11 mouse cellular contexts compared by ENCODE assay signal in the genomic region with DNA sequence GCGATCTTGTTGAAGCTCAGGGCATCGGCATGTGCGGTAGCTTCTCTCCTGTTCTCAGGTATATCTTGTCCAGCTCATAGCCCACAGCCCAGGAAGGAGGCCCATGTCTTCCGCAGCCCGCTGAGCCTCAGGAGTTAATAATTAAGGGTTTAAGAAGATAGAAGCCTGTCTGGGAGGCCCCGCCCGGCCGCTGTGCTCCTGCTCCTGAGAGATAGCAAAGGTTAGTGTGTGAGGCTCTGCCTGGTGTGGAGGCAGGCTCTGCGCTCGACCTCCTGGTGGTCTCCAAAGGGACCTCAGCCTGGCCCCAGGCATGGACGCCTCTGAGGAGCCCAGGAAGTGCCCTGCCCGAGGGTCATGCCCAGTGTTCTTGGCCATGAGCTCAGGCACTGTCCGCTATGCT. TPM values are rescaled to one million over a fixed set of nuclear protein-coding genes. Genes with fewer than 3 reads are reported as not detected.
DNase-seq lines count a peak whose midpoint lies in the region; ATAC-seq and TF ChIP-seq lines count a peak whose summit lies in the region.
"Had no signal": no experiment of that assay in that cellular context is flagged by ENCODE, and none has a peak within 500 bp of the region (broad histone marks: within the 10 kb centered on the region; RNA-seq: fewer than 3 reads in every experiment).

No protein-coding gene starts in this region.

- no peaks in the 10 kb centered on the region for H3K9me3 ChIP-seq in heart, embryonic 12.5 days (replicated peaks)
- no peaks in the 10 kb centered on the region for H3K9me3 ChIP-seq in kidney, embryonic 15.5 days (replicated peaks)
- H3K9me3 ChIP-seq in liver, postnatal 0 days (ENCODE audit: low read length) = no peaks in the 10 kb centered on the region

- 46% methylated on average over 13 of the region's 13 CpGs for WGBS in heart, embryonic 12.5 days
- 70% methylated on average over 13 of the region's 13 CpGs for WGBS in kidney, embryonic 15.5 days
- WGBS in liver, postnatal 0 days (ENCODE audit: insufficient replicate concordance) = 36% methylated on average over 13 of the region's 13 CpGs

- no peak for DNase-seq in heart, postnatal 36 days
- peak; percentile 87 for DNase-seq in c-Kit-positive CD71-positive TER-119-negative erythroid progenitor cells, embryonic 14.5 days (ENCODE audit: low read depth)
- DNase-seq in liver, postnatal 0 days = peak; percentile 84
- DNase-seq in urinary bladder, postnatal 25 days (ENCODE audit: low spot score) = no peak
- DNase-seq in right cerebral cortex, adult 18-20 months = no peak
- DNase-seq in cerebellum, adult 11 months = no peak
- DNase-seq: adrenal gland, adult 8-10 months; right cerebral cortex, postnatal 14 days had no signal

- intact Hi-C loops in heart, postnatal 36 days (cut with DNase I) = no loop called here

- H3K9ac ChIP-seq in heart, embryonic 12.5 days = peak overlapping the region; percentile 37; the same call in 1 of the 2 replicates
- H3K9ac ChIP-seq in kidney, embryonic 15.5 days = no peak overlapping the region
- peak overlapping the region; percentile 71 for H3K9ac ChIP-seq in liver, postnatal 0 days (replicated peaks)

- H3K4me3 ChIP-seq in heart, embryonic 12.5 days = peak overlapping the region; percentile 25
- no peak overlapping the region for H3K4me3 ChIP-seq in kidney, embryonic 15.5 days (replicated peaks)
- H3K4me3 ChIP-seq in liver, postnatal 0 days (ENCODE audit: low read depth, low read length) = peak overlapping the region; percentile 66

- peak; percentile 34 for ATAC-seq in heart, embryonic 12.5 days (ENCODE audit: insufficient number of reproducible peaks, low FRiP score)
- peak; percentile 15; the same call in 1 of the 2 replicates for ATAC-seq in kidney, embryonic 15.5 days (replicated peaks; ENCODE audit: low FRiP score)
- peak; percentile 77 for ATAC-seq in liver, postnatal 0 days
- ATAC-seq: CD4-positive, CD25-positive, alpha-beta regulatory T cell, adult 4 months had no signal

- H3K4me1 ChIP-seq in heart, embryonic 12.5 days (replicated peaks) = peaks cover 68% of the 10 kb centered on the region
- peaks cover 56% of the 10 kb centered on the region for H3K4me1 ChIP-seq in kidney, embryonic 15.5 days
- H3K4me1 ChIP-seq in liver, postnatal 0 days (ENCODE audit: insufficient read depth) = peaks cover 44% of the 10 kb centered on the region

- peak overlapping the region; percentile 96 for H3K4me2 ChIP-seq in heart, embryonic 12.5 days
- no peak overlapping the region for H3K4me2 ChIP-seq in kidney, embryonic 15.5 days
- H3K4me2 ChIP-seq in liver, postnatal 0 days (ENCODE audit: low read depth, low read length) = peak overlapping the region; percentile 94

- no peaks in the 10 kb centered on the region for H3K36me3 ChIP-seq in heart, embryonic 12.5 days
- no peaks in the 10 kb centered on the region for H3K36me3 ChIP-seq in kidney, embryonic 15.5 days
- H3K36me3 ChIP-seq in liver, postnatal 0 days (replicated peaks; ENCODE audit: insufficient read depth, low read length) = peaks cover 11% of the 10 kb centered on the region

- TF ChIP-seq EP300 in liver, postnatal 0 days (IDR thresholded peaks at IDR 0.05; ENCODE audit: low read depth) = peak; percentile 91

- no peaks in the 10 kb centered on the region for H3K27me3 ChIP-seq in heart, embryonic 12.5 days (replicated peaks)
- H3K27me3 ChIP-seq in kidney, embryonic 15.5 days = no peaks in the 10 kb centered on the region
- H3K27me3 ChIP-seq in liver, postnatal 0 days (ENCODE audit: insufficient read depth, low read length) = no peaks in the 10 kb centered on the region

- TF ChIP-seq CTCF in liver, postnatal 0 days (IDR thresholded peaks at IDR 0.05; ENCODE audit: low read depth) = peak; percentile 18; the same call in 1 of the 2 replicates

- peak overlapping the region; percentile 96 for H3K27ac ChIP-seq in heart, embryonic 12.5 days (ENCODE audit: poor library complexity, severe bottlenecking)
- peak overlapping the region; percentile 93; the same call in 1 of the 2 replicates for H3K27ac ChIP-seq in kidney, embryonic 15.5 days
- H3K27ac ChIP-seq in liver, postnatal 0 days (ENCODE audit: low read depth) = peak overlapping the region; percentile 82

RNA-seq across cellular contexts. Expression of gene Rab3il1, which starts 13.4 kb away (rescaled TPM):
- 38.0 and 39.7 TPM in 2 replicates for polyA plus RNA-seq in heart, embryonic 12.5 days (2016; fragmentation: Nextera tagmentation; extraction: Ambion mirVana)
- total RNA-seq in heart, postnatal 36 days (2021) = 1 to 10 TPM; 7.9 to 8.7 TPM
- polyA plus RNA-seq in kidney, embryonic 15.5 days (2015; fragmentation: Nextera tagmentation; extraction: Ambion mirVana) = 28.0 and 34.3 TPM in 2 replicates
- polyA plus RNA-seq in liver, postnatal 0 days (2015; fragmentation: Nextera tagmentation; extraction: Ambion mirVana) = 74.9 and 80.9 TPM in 2 replicates
- polyA plus RNA-seq: CD4-positive, CD25-positive, alpha-beta regulatory T cell, adult 4 months had no signal

RNA-seq across cellular contexts. Expression of gene Best1, which starts 13.4 kb away (rescaled TPM):
- polyA plus RNA-seq in heart, embryonic 12.5 days (2016; fragmentation: Nextera tagmentation; extraction: Ambion mirVana) = 0.32 and 0.34 TPM in 2 replicates
- under 1 TPM; 0.11 to 0.14 TPM for total RNA-seq in heart, postnatal 36 days (2021)
- 1.4 and 1.7 TPM in 2 replicates for polyA plus RNA-seq in kidney, embryonic 15.5 days (2015; fragmentation: Nextera tagmentation; extraction: Ambion mirVana)
- polyA plus RNA-seq in liver, postnatal 0 days (2015; fragmentation: Nextera tagmentation; extraction: Ambion mirVana) = 0.08 and 0.13 TPM in 2 replicates

RNA-seq across cellular contexts. Expression of gene Fads3, which starts 26.5 kb away (rescaled TPM):
- polyA plus RNA-seq in heart, embryonic 12.5 days (2016; fragmentation: Nextera tagmentation; extraction: Ambion mirVana) = 40.7 and 45.2 TPM in 2 replicates
- total RNA-seq in heart, postnatal 36 days (2021) = 10 to 100 TPM; 37.8 to 39.8 TPM
- polyA plus RNA-seq in kidney, embryonic 15.5 days (2015; fragmentation: Nextera tagmentation; extraction: Ambion mirVana) = 21.5 and 22.3 TPM in 2 replicates
- polyA plus RNA-seq in liver, postnatal 0 days (2015; fragmentation: Nextera tagmentation; extraction: Ambion mirVana) = 1.7 and 2.0 TPM in 2 replicates
- polyA plus RNA-seq: CD4-positive, CD25-positive, alpha-beta regulatory T cell, adult 4 months had no signal

RNA-seq across cellular contexts. Expression of gene Fth1, which starts 34.4 kb away (rescaled TPM):
- polyA plus RNA-seq in heart, embryonic 12.5 days (2016; fragmentation: Nextera tagmentation; extraction: Ambion mirVana) = 2,254 and 2,412 TPM in 2 replicates
- 1,000 to 10,000 TPM; 2,889 to 3,152 TPM for total RNA-seq in heart, postnatal 36 days (2021)
- polyA plus RNA-seq in kidney, embryonic 15.5 days (2015; fragmentation: Nextera tagmentation; extraction: Ambion mirVana) = 1,594 and 1,598 TPM in 2 replicates
- 4,793 and 5,083 TPM in 2 replicates for polyA plus RNA-seq in liver, postnatal 0 days (2015; fragmentation: Nextera tagmentation; extraction: Ambion mirVana)

Comparison
In these comparisons a context has a peak if more than half of its experiments do, and no peak if none do; other contexts are left out.
1. ATAC-seq: peak in every context shown above with its lines; median percentile 77 in liver, postnatal 0 days; 34 in heart, embryonic 12.5 days; 15 in kidney, embryonic 15.5 days.
2. DNase-seq: peak in c-Kit-positive CD71-positive TER-119-negative erythroid progenitor cells, embryonic 14.5 days (single experiment) and liver, postnatal 0 days (single experiment); none in heart, postnatal 36 days (0 of 2), urinary bladder, postnatal 25 days (single experiment), right cerebral cortex, adult 18-20 months (single experiment) and cerebellum, adult 11 months (single experiment).
3. Peak in every context shown above with its lines, with median percentiles within 50 percentile points of each other: H3K27ac ChIP-seq.